22 mouse cellular contexts compared by ENCODE assay signal in genomic region chr3:52836780-52837179, GRCm38 (mm10).
DNase-seq lines count a peak whose midpoint lies in the region; ATAC-seq lines count a peak whose summit lies in the region.
"Had no signal": no experiment of that assay in that cellular context is flagged by ENCODE, and none has a peak within 500 bp of the region (broad histone marks: within the 10 kb centered on the region; RNA-seq: fewer than 3 reads in every experiment).

No protein-coding gene starts in this region.

- WGBS in hindbrain, embryonic 11.5 days: 15% methylated on average over 8 of the region's 8 CpGs
- 10% methylated on average over 8 of the region's 8 CpGs for WGBS in hindbrain, embryonic 14.5 days

- no peak overlapping the region for H3K9ac ChIP-seq in hindbrain, embryonic 11.5 days (ENCODE audit: low read depth, low read length)
- H3K9ac ChIP-seq in hindbrain, embryonic 14.5 days: no peak overlapping the region
- H3K9ac ChIP-seq: embryonic facial prominence, embryonic 13.5 days; heart, embryonic 12.5 days; hindbrain, embryonic 12.5 days; intestine, embryonic 15.5 days had no signal

- peak; percentile 43 for DNase-seq in hindbrain, embryonic 11.5 days (ENCODE audit: low spot score)
- no peak for DNase-seq in hindbrain, embryonic 14.5 days (ENCODE audit: low spot score)
- DNase-seq in Muller cell, postnatal 12 days (ENCODE audit: inconsistent ontology term): peak; percentile 90
- DNase-seq in embryo, embryonic 10 days (ENCODE audit: low spot score): peak; percentile 79
- peak; percentile 73 for DNase-seq in mesoderm, embryonic 11.5 days (ENCODE audit: low read depth, low spot score)
- DNase-seq in spleen, adult 12 weeks (ENCODE audit: low spot score): no peak
- DNase-seq in left cerebral cortex, postnatal 10 days (ENCODE audit: extremely low spot score in 1 of 2, low spot score in 2 of 2): no peak
- DNase-seq: adrenal gland, postnatal 10 days; cerebellum, adult 11 months; cerebellum, adult 8-10 months; cerebellum, postnatal 25 days; gastrocnemius, adult 2 months; gastrocnemius, postnatal 25 days had no signal

- no peak overlapping the region for H3K27ac ChIP-seq in hindbrain, embryonic 11.5 days (ENCODE audit: low read depth, low read length)
- no peak overlapping the region for H3K27ac ChIP-seq in hindbrain, embryonic 14.5 days
- H3K27ac ChIP-seq: embryonic facial prominence, embryonic 13.5 days; forebrain, embryonic 10.5 days; gastrocnemius, adult 2 months; hindbrain, embryonic 12.5 days; intestine, embryonic 15.5 days had no signal

- no peak overlapping the region for H3K4me2 ChIP-seq in hindbrain, embryonic 11.5 days (replicated peaks; ENCODE audit: low read depth, low read length)
- no peak overlapping the region for H3K4me2 ChIP-seq in hindbrain, embryonic 14.5 days (replicated peaks)
- H3K4me2 ChIP-seq: embryonic facial prominence, embryonic 13.5 days; heart, embryonic 12.5 days; hindbrain, embryonic 12.5 days; intestine, embryonic 15.5 days had no signal

- H3K4me3 ChIP-seq in hindbrain, embryonic 11.5 days (ENCODE audit: low read depth, low read length): no peak overlapping the region
- H3K4me3 ChIP-seq in hindbrain, embryonic 14.5 days (replicated peaks; ENCODE audit: low read length): no peak overlapping the region
- H3K4me3 ChIP-seq: embryonic facial prominence, embryonic 13.5 days; erythroblast, embryonic 14.5 days; forebrain, embryonic 10.5 days; gastrocnemius, adult 2 months; heart, embryonic 12.5 days; hindbrain, embryonic 12.5 days; intestine, embryonic 15.5 days had no signal

- H3K36me3 ChIP-seq in hindbrain, embryonic 11.5 days (ENCODE audit: control insufficient read depth, insufficient read depth, low read length): no peaks in the 10 kb centered on the region
- H3K36me3 ChIP-seq in hindbrain, embryonic 14.5 days (replicated peaks; ENCODE audit: control insufficient read depth, insufficient read depth): no peaks in the 10 kb centered on the region
- H3K36me3 ChIP-seq: embryonic facial prominence, embryonic 13.5 days; forebrain, embryonic 10.5 days; heart, embryonic 12.5 days; hindbrain, embryonic 12.5 days; intestine, embryonic 15.5 days had no signal

- no peaks in the 10 kb centered on the region for H3K9me3 ChIP-seq in hindbrain, embryonic 11.5 days (ENCODE audit: control insufficient read depth, low read length)
- no peaks in the 10 kb centered on the region for H3K9me3 ChIP-seq in hindbrain, embryonic 14.5 days (ENCODE audit: control insufficient read depth, low read length)
- H3K9me3 ChIP-seq: embryonic facial prominence, embryonic 13.5 days; forebrain, embryonic 10.5 days; heart, embryonic 12.5 days; hindbrain, embryonic 12.5 days; intestine, embryonic 15.5 days had no signal

- ATAC-seq in hindbrain, embryonic 11.5 days (ENCODE audit: low FRiP score): no peak
- ATAC-seq in hindbrain, embryonic 14.5 days (ENCODE audit: low FRiP score): no peak
- ATAC-seq in erythroblast, adult 5-6 weeks (replicated peaks; ENCODE audit: low FRiP score, poor library complexity, severe bottlenecking): no peak
- ATAC-seq: forebrain, embryonic 14.5 days; intestine, embryonic 15.5 days had no signal

- no peaks in the 10 kb centered on the region for H3K27me3 ChIP-seq in hindbrain, embryonic 11.5 days (ENCODE audit: control insufficient read depth, insufficient read depth, low read length)
- H3K27me3 ChIP-seq in hindbrain, embryonic 14.5 days (ENCODE audit: control insufficient read depth, insufficient read depth, low read length): no peaks in the 10 kb centered on the region
- H3K27me3 ChIP-seq: CH12.LX; heart, embryonic 12.5 days; intestine, embryonic 15.5 days had no signal

- intact Hi-C loops in left cerebral cortex, postnatal 10 days (cut with DNase I): no loop called here

- H3K4me1 ChIP-seq in hindbrain, embryonic 11.5 days (replicated peaks; ENCODE audit: control insufficient read depth, insufficient read depth, low read length): 0 out of 2 replicates have a peak, but pooled peaks cover 4% of the 10 kb centered on the region
- 0 out of 2 replicates have a peak, but pooled peaks cover 7% of the 10 kb centered on the region for H3K4me1 ChIP-seq in hindbrain, embryonic 14.5 days (replicated peaks; ENCODE audit: control insufficient read depth, insufficient read depth, low read length)

Comparison
In these comparisons a context has a peak if more than half of its experiments do, and no peak if none do; other contexts are left out.
1. DNase-seq: peak in hindbrain, embryonic 11.5 days (single experiment), Muller cell, postnatal 12 days (single experiment), embryo, embryonic 10 days (single experiment) and mesoderm, embryonic 11.5 days (single experiment); none in hindbrain, embryonic 14.5 days (single experiment), spleen, adult 12 weeks (single experiment) and left cerebral cortex, postnatal 10 days (0 of 2).